Mouse (Mus musculus) embryo, embryonic 11 days (tissue): Measurements from ENCODE around the gene Golga3.

Experiments used
- DNase-seq: peaks from one replicate; pipeline ENCODE4 v3.0.0-alpha.2; 2015

Golga3 gene

DNA sequence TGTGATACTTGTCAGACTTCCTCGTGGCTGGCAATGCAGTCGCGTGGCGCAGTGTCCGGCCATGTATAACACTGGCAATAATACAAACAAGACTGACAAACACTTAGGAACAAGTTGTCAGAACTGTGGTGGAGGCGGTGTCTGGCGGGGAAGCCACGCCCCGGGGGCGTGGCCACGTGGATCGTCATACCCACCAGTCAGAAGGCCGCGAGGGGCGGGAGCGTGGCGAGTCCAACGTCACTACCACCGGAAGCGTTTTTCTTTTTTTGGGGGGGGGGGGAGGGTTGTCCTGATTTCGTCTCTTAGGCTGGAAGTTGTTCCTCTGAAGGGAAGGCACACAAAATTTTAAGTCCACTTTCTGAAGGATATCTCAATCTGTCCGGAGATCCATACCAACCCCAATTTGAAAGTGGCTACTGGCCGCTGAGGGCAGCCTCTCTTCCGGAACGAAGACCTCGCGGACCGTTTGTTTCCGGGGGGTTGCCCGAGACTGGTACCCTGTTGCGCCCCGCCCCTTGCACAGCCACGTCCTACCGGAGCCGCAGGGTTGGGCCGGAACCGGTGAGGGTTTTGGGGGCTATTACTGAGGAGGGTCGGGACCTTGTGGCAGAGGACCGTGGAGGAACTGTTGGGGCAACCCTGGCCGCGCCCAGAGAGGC is at the start of gene Golga3:
Gene Golga3 (plus strand): TSS at position 340 of the 659 bp plus-strand sequence.
- DNase-seq, result peak; percentile 96

DNA sequence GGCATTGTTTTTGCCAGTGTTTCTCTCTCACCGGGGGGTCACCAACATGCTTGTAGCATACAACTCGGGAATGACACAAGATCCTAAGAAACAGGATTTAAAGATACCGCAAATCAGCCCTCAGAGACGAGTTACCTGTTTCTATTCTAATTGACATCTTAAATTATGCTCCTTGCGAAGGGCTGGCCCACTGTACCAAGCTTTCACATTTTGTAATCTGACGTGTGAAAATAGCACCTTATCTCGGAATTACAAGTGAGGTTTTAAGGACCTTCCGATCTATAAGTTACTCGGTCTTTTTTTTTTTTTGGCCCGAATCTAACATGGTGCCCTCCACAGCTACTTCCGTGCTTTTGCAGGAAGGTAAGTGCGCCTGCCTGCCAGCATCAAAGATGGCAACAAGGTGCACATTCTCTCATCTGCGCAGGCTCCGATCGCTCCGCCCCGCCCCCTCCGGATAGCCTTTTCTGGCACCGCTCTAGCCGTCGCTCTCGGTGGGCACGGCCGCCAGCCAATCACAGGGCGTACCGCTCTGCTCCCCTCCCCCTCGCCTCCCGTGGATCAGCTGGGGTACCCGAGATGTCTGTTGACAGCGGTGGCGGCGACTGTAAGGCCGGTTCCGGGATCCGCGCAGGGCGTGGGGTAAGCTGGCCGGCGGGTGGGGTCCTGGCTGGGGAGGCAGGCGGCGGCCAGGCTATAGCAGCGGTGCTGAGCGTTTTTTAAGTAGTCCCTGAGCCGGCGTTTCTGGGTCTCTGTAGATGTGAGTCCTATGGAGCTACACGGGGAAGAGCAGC is 41.0 kb upstream of the Golga3 start, which contains the start of gene Chfr:
Gene Chfr (plus strand): TSS at position 550 of the 794 bp plus-strand sequence.
- DNase-seq, result peak; percentile 98

DNA sequence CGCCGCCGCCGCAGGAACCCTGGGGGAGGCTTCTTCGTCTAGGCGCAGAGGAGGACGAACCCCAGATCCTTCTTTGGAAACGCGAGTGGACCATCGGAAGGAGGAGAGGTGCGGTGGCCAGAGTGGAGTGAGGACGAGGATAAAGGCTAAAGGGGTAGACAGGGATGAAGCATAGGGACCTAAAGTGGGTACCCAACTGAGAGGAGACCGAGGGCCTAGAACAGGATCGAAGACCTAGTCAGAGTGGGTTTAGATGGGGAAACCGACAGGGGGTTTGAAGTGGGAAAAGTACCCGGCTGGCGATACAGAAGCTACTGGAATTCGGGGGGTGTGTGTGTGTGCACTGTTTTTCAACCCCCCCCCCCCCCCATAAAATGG is 40.4 kb upstream of the Golga3 start:
- DNase-seq, result no peak

DNA sequence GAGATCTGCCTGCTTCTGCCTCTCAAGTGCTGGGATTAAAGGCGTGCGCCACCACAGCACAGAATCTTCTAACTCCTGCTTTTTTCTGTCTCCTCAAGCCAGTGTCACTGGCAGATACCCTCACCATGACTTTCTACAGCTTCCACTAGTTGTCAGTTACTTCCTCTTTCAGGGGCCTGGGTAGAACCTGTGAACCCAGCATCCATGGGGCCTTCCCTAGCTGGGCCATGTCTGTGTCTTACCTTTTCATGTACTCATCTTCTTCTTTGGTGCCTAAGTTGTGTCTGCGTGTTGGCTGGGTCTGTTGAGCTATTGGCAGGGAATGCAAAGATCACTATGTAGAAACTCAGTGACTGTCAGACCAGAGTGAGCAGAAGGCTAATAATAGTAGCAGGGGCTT is 38.7 kb upstream of the Golga3 start:
- no peak for DNase-seq

DNA sequence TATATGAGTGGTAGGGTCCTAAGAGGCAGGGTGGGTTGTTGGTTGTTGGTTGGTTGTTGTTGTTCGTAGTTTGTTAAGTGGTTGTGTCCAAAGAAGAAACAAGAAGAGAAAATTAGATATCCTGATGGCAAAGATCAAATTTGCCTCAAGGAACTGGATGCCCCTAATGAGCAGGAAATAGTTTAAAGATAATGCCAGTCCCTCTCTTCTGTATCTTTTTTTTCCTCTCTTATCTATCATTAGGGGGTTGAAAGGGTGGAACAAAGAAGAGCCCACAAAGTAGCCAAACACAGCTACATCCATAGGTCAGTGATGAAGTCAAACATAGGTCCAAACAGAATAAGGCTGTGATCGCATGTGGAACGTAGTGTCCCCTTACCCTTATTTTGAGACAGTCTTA is 37.2 kb upstream of the Golga3 start:
- DNase-seq, result no peak

DNA sequence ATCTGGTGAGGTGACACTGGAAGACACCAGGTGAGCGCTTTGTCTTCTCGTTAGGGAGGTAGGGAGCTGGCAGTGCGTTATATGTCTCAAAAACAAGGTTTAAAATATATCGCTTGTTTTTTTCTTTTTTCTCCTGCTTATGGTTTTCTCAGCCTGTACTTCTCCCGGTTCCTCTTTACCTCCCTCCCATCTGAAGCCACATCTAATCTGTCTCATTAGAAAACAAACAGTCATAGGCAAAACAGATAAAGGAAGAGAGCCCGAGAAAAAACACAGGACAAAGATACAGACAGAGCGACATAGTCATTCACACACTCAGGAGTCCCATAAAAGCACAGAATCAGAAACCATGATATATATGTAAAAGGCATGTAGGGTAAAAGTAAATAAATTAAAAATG is 36.1 kb upstream of the Golga3 start:
- DNase-seq, result no peak

DNA sequence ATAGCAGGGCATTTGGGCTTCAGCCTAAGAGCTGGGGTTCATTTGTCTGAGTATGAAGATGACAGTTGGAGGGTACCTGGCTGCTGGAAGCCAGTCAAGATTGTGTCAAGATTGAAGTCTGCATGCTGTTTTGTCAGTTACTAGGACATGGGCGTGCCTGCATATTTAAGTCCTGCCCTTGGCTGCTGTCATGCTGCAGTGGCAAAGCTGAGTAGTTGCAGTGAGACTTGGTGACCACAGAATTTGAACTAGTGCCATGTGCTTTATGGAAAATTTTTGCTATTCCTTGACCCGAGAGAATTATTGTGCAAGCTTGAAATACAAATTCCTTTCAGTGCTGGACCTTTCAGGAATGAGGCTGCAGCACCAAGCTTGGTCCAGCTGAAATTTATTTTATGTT is 34.2 kb upstream of the Golga3 start:
- DNase-seq, result no peak

DNA sequence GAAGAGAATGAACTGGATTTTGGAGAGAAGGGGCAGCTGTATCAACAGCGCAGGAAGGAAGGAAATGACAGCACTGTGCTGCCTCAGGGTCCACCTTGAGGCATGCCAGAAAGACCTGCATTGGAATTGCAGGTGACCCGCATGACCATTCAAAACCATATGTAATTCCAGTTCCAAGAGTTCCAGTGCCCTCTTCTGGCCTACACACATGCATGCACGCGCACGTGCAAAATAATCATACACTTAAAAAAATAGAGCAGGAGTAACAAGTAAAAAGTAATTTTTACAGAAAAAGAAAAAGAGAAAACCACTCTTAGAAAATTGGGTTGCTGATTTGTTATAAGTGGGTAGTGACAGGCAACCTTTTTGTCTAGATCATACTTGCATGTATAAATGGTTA is 33.5 kb upstream of the Golga3 start:
- DNase-seq, result peak; percentile 12

DNA sequence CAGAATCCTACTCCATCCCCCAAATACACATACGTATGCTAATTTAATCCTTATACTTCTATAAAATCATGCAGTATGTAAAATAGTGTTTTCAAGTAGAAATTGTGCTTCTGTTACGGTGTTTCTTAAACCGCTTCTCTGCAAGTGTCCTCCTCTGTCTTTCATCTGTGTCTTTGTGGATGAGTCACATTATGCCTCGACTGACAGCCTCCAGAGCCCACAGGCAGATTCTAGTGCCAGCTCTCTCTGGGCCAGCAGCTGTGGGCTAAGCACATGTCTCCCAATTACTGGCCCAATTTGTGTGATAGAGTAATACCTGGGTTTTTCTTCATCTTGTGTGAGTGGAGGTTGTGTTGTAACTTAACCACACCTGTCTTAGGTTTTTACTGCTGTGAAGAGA is 7.1 kb upstream of the Golga3 start:
- no peak for DNase-seq

DNA sequence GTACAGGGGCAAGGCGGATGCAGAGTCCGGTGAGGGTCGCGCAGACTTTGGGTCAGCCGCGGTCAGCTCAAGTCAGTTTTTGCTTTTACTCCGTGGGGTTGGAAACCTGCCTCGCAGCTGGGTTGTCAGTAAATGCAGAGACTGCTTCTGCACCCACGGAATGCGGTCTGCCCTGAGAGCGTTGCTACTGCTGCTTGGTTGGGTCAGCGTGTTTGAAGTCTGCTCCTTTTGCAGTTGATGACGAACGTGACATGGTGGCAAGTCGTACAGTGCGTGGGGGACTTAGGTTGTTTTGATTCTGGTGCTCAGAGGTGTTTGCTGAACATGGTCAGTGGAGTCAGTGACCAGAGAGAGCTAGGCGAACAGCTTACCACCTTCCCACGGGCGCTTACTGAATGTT is 520 bp downstream of the Golga3 start:
- no peak for DNase-seq

DNA sequence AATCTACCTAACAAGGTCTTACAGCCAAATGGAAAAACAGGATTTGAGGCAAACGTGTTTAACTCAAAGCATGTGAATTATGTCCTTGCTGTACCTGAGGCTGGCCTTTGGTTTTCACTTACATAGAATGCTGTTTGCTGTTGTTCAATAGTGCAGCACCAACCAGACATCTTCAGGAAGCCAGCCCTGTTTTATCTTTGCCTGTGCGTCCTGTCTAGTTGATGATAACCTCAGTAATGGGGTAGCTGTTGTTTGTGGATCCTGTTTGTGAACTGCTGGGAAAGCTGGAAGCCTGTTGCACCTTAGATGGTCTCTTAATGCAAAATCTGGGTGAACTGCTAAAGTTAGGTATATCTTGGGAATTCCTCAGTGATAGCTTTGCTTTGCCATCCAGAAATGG is 2.1 kb downstream of the Golga3 start:
- no peak for DNase-seq

DNA sequence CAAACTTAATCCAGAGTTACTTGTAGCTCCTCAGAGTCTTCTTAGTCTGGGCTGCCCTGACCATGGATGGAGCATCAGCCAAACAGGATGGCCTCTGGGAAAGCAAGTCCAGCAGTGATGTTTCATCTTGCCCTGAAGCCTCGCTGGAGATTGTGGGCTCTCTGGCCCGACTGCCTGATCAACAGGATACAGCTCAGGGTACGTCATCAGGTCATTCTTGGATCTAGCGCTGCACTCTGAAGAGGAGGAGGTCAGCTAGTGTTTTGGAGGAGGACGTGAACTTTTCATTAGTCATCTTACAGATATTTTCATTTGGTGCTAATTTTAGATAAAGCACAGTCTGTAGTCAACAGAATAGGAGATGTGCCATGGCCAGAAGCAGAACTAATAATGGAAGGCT is 5.2 kb downstream of the Golga3 start:
- no peak for DNase-seq

DNA sequence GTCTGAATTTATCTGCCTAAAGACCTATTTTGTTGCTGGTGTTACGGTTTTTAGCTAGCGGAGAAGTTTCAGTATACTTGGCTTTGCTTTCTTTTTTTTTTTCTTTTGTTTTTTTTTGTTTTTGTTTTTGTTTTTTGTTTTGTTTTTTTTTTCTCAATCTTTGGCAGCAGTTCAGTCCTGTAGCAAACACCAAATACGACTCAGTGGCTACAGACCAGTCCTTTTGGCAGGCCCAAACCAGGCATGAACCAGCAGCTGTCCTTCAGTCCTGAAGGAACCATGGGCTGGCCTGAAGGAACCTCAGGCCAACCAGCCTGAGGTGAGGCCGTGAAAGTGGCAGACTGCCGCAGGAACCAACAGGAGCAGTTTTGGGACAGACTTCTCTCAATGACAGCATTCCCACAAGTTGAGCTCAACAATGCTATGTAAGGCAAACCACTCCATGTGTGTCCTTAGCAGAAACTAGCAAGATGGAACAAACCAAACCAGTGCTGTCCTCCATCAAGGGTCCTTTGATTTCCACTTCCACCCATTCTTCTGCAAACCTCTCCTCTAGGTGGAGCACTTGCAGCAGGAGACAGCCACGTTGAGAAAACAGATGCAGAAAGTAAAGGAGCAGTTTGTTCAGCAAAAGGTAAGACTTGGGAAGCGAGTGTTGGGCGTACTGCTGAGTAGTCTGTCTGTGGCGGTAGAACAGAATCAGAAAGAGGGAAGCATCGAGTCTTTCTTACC is 26.8 kb downstream of the Golga3 start:
- peak; percentile 1 for DNase-seq

DNA sequence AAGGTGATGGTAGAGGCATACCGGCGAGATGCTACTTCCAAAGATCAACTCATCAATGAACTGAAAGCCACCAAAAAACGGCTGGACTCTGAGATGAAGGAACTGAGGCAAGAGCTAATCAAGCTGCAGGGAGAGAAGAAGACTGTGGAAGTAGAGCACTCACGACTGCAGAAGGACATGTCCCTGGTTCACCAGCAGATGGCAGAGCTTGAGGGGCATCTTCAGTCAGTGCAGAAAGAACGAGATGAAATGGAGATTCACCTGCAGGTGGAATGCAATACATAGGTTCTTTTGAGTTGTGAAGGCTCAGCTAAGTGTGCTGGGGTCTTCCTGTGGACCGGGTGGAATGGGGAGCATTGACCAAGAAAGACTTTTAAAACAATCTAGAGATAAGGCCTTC is 28.3 kb downstream of the Golga3 start:
- DNase-seq, result peak; percentile 2

DNA sequence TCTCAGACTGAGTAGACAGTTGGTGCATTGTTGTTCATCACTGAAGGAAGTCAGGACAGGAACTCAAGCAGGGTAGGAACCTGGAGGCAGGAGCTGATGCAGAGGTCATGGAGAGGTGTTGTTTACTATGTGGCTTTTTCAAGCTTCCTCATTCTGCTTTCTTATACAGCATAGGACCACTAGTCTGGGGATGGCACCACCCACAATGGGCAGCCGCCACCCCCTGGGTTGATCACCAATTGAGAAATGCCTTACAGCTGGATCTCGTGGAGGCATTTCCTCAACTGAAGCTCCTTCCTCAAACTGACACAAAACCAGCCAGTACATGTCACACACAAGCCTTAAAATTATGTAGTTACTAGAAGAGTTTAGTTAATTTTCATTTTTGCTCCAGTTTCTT is 34.8 kb downstream of the Golga3 start:
- DNase-seq, result no peak

DNA sequence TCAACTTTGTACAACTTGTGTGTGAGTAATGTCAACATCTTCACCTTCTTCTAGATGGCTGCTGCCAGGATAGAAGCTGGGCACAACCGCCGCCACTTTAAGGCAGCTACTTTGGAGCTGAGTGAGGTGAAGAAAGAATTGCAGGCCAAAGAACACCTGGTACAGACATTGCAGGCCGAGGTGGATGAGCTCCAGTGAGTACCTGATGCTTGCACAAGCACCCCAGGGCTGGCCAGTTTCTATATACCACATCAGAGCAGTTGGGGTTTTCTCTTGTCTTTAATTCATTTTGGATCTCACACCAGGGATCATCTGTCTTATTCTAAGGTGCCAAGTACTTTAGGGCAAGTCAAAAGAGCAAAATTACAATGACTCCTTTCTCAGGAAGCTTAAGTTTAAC is 40.3 kb downstream of the Golga3 start:
- DNase-seq, result no peak

DNA sequence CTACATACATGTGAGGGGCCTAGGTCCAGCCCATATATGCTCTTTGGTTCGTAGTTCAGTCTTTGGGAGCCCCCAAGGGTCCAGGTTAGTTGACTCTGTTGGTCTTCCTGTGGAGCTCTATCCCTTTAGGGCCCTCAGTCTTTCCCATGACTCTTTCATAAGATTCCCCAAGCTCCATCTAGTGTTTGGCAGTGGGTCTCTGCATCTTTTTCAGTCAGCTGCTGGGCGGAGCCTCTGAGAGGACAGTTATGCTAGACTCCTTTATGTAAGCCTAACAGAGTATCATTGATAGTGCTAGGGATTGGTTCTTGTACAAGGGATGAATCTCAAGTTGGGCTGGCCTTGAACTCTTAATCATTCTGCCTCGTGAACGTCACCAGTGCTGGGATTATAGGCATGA is 43.8 kb downstream of the Golga3 start:
- DNase-seq, result no peak

DNA sequence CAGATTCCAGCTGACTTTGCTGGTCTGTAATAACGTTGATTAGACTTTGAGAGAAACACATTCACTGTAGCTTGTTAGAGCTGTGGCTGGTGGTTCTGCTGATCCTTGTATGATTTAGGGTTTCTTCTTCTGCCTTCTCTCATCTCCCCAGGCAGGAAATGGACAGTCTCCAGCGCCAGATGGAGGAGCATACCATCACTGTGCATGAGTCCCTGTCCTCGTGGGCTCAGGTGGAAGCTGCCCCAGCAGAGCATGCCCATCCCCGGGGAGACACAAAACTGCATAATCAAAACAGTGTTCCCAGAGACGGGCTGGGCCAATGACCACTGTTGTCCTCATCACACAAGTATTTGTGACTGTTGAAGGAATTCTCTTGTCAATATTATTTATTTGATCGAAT is 46.3 kb downstream of the Golga3 start:
- DNase-seq, result no peak

DNA sequence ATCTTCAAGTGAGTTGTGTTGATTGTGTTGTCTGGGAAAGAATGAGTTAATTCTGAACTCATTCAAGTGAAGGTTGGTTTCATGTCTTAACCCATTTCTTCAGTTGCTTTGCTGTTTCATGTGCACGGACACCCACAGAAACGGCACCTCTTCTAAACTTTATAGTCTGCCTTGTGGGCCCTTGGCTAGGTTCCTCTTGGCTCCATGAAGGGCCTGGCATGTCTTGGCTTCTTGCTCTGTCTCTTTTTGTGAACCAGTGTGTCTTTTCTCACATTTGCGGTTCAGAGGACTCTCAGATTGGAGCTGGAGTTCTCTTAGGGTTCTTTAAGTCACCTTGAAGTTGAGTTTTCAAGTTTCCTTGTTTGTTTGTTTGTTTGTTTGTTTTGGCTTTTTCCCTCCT is 48.6 kb downstream of the Golga3 start:
- no peak for DNase-seq

DNA sequence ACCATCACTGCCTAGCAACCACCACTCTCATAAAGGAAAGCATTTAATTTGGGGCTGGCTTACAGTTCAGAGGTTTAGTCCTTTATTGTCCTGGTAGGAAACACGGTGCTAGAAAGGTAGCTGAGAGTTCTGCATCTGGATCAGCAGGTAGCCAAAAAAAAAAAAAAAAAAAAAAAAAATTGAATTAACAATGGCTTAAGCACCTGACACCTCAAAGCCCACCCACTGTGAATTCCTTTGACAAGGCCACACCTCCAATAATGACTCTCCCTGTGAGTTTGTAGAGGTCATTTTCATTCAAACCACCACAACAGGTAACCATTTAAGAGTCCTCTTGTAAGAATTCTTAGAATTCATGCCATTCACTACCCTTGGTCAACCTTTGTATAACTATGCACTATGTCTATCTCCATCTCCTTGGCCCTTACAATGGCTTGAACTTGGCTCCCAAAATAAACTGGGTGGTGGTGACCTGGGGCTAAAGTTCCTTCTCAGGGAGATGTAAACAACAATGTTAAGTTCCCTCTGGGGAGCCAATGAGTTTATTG is 50.9 kb downstream of the Golga3 start:
- DNase-seq, result no peak

DNA sequence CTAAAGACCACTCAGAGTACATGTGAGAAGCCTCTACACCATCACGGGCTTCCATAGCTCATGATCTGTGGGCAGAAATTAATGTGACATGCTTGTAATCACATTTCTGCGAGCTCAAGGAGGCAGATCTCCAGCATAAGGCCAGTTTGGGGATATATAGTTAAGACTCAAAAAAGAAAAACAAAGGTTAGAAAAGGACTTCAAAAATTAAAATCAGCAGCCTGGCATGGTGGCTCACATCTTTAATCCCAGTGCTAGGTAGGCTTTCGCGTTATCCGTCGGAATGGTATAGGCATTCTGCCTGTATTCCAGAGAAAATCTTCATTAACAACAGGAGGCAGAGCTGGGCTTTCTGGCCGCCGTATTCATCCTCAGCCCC is 53.9 kb downstream of the Golga3 start:
- peak; percentile 3 for DNase-seq

DNA sequence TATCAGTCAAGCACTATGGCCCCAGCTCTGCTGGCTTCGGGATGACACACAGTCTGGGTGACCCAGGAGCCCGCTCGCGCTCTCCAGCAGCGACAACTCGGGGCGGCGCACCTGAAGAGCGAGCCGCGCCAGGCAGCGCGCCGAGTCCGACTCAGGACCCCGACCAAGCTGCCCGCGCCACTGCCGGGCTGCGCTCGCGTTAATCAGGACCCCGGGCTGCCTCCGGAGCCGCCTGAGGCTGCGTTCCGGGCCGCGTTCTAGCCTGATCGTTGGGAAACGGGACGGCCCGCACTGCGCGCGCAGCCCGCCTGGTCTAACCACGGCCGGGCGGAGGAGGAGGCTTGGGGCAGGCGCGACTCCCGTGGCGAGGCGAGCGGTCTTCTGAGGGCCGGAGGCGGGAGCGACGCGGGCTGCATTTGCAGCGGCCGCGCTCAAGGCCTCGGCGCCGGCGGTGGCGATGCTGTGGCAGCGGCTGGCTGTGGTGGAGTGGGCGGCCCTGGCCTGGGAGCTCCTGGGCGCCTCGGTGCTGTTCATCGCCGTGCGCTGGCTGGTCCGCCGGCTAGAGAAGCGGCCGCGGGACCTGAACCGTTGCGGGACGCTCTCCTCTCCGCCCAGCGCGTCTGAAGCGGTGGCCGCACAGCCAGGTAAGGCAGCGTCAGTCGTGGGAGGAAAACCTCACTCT is 54.4 kb downstream of the Golga3 start, which contains the start of gene Ankle2:
Gene Ankle2 (plus strand): TSS at position 225 of the 682 bp plus-strand sequence.
- peak; percentile 96 for DNase-seq

DNA sequence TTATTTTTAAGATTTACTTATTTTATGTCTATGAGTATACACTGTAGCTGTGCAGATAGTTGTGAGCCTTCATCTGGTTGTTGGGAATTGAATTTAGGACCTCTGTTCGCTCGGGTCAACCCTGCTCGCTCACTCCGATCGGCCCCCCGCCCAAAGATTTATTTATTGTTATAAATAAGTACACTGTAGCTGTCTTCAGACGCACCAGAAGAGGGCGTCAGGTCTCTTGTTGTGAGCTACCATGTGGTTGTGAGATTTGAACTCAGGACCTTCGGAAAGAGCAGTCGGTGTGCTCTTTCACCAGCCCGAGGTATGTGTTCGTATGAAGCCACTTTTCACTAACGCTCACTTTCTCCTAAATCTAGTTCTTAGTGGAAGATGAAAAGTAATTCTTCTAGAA is 55.1 kb downstream of the Golga3 start:
- DNase-seq, result peak; percentile 42
